Mouse (Mus musculus) lung, postnatal 10 days (tissue): ENCODE results near the gene Adcyap1r1.

Experiments used
- DNase-seq: peaks from one replicate; pipeline ENCODE4 v3.0.0; 2021

Gene Adcyap1r1

GRCm38 (mm10) chr6:55451771-55452371 is at the start of gene Adcyap1r1:
Gene Adcyap1r1, plus strand, starts transcription at chr6:55451978.
- no peak for DNase-seq

- DNase-seq = no peak
Measured at GRCm38 (mm10) chr6:55402041-55402776, 49.6 kb upstream of the Adcyap1r1 start.

DNA sequence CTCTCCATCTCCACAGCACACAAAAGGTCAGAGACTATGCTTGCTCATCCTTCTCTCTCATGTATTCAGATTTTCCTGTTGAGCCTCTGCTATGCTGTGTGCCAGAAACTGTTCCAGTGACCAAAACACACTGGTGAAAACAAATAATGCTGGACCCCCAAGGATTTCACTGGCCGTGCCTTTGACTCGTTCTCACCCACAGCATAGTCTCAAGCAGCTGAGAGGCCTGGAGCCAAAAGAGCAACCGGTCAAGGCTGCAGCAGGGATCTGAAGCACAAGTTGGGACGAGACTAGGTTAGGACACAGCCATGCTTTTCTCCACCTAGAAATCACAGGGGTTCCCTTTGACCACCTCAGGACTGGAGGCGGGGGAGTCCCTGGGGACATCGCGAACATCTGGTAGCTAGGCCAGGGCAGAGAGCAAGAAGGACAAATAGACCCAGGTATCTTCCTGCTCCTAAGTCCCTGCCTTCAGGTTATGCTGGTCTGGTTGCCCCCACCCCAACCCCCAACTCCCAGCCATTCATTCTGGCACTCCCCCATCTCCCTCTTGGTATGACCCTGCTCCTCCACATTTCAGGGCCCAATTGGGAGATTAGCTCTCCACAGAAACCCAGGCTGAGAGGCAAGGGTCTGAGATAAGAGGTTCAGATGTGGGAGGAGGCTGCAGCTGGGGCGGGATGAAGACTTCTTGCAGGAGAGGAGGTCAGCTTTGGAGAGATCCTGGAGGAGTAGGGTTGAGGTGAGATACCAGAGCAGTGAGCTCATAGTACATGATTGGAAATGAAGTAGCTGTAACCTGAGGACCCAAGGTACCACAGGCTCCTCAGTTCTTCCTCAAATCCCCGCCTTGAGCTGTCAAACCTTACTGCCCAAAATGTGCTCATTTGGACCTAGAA is 48.1 kb upstream of the Adcyap1r1 start:
- no peak for DNase-seq

GRCm38 (mm10) chr6:55404421-55404990 is 47.3 kb upstream of the Adcyap1r1 start:
- no peak for DNase-seq

- DNase-seq = no peak
Measured at GRCm38 (mm10) chr6:55407345-55407744, 44.4 kb upstream of the Adcyap1r1 start.

GRCm38 (mm10) chr6:55410119-55410775 is 41.5 kb upstream of the Adcyap1r1 start:
- no peak for DNase-seq

GRCm38 (mm10) chr6:55410977-55411376 is 40.8 kb upstream of the Adcyap1r1 start:
- DNase-seq = peak; percentile 24

DNA sequence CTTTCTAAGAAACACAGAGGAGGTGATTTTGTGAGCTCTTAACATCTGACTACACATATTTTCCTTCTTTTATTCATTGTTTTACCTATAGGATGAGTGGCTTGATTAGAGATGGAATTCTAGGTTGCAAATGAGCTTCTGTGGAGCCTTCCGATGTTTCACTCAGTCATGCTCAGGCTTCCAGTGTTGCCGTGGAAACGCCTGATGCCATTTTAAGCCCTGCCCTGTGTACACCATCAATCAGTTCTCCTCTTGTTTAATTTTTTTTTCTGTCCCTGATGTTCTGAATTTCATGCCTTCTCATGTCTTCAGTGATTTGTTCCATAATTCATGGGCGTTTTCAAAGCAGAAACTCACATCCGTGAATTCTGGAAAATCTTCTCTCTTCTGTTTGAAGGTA is 35.6 kb upstream of the Adcyap1r1 start:
- DNase-seq = no peak

GRCm38 (mm10) chr6:55418746-55419410 is 32.9 kb upstream of the Adcyap1r1 start:
- DNase-seq = no peak

- no peak for DNase-seq
Measured at GRCm38 (mm10) chr6:55420411-55420810, 31.4 kb upstream of the Adcyap1r1 start.

- DNase-seq = peak; percentile 13
Measured at GRCm38 (mm10) chr6:55420869-55421361, 30.9 kb upstream of the Adcyap1r1 start.

- no peak for DNase-seq
Measured at GRCm38 (mm10) chr6:55432121-55432520, 19.7 kb upstream of the Adcyap1r1 start.

GRCm38 (mm10) chr6:55434360-55434759 is 17.4 kb upstream of the Adcyap1r1 start:
- peak; percentile 31 for DNase-seq

GRCm38 (mm10) chr6:55435266-55436159 is 16.3 kb upstream of the Adcyap1r1 start:
- DNase-seq = no peak

DNA sequence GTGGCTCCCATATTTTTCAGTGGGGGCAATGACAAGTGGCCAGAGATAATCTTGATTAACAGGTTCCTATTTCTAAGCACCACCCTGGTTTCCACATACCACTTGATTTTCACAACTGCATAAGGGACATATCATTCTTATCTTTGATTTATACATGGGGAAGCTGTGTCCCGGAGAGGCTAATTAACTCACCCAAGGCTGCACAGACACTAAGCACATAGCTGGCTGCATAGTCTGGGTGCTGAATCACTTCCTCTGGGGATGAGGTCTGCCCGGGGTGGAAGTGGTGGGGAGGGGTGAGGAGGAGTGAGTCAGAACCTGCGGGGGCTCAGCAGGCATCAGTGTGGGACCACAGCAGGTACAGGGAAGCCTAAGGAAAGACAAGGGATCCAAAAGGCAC is 13.9 kb upstream of the Adcyap1r1 start:
- no peak for DNase-seq

GRCm38 (mm10) chr6:55438837-55439236 is 12.9 kb upstream of the Adcyap1r1 start:
- no peak for DNase-seq

GRCm38 (mm10) chr6:55443927-55444688 is 7.7 kb upstream of the Adcyap1r1 start:
- peak; percentile 9 for DNase-seq

DNA sequence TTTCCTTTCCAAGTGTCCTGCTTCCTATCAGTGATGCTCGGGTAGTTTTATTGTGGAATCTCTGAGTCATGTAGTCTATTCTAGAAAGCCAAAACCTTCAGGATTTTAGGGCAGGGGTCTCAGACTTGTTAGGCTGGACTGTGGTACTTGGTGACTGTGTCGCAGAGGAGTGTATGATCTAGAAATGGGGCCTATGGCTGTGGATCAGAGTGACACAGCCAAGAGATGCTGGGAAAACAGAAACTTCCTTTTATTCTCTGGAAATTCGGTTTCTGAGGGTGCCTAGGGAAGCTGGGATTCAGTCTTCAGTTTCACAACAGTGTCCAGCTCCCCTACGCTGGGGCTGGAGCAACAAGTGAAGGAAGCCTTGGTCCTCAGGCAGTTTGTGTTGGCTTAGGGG is 7.1 kb upstream of the Adcyap1r1 start:
- DNase-seq = no peak

- DNase-seq = no peak
Measured at GRCm38 (mm10) chr6:55448199-55448598, 3.6 kb upstream of the Adcyap1r1 start.
